Mouse (Mus musculus) layer of hippocampus, adult 9-10 months (tissue): ENCODE measurements at regions not wholly inside any gene's neighbourhood (a gene's known extent, or its start where the extent isn't known, plus 50 kb on each side); places are given as distances from the start of the nearest gene placed in this dataset.

ENCODE experiments used
- DNase-seq: peaks from one replicate; pipeline ENCODE4 v3.0.0; 2022; ENCODE audit warnings: low spot score

DNA sequence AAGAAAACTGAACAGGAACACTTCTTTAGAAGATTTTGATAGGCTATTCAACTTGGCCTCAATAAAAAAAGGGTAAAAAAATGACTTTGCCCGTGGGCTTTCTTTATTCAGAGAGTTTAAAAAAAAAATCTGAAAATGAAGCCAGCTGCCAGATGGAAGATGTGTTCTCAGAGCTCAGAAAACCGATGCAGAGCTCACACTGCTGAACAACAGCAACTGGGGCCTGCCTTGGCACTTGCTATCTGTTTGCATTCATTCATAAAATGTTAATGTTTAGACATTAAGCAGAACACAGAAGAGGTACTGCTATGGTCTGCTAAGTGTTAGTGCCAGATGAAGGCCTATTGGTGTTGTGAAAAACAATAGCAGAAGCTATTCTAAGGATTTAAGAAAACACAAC is 173.8 kb upstream of the Smc2 start:
- no peak for DNase-seq

DNA sequence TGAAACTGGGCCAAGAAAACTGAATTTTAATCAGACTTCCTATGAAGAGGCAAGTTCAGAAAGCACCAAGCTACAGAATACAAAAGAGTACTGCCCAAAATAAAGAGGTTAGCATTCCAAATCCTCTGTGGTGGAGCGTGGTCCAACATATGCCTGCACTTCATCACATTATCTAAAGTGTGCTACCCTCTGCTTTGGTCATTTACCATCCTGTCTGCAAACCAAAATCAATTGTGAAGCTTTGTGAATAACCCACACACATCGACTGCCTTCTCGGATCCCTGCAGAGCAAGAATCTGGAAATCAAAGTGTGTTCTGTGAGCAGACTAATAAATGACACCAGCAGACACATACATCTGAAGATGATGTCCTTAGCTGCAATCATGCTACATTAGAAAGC is 156.6 kb upstream of the Smc2 start:
- no peak for DNase-seq

DNA sequence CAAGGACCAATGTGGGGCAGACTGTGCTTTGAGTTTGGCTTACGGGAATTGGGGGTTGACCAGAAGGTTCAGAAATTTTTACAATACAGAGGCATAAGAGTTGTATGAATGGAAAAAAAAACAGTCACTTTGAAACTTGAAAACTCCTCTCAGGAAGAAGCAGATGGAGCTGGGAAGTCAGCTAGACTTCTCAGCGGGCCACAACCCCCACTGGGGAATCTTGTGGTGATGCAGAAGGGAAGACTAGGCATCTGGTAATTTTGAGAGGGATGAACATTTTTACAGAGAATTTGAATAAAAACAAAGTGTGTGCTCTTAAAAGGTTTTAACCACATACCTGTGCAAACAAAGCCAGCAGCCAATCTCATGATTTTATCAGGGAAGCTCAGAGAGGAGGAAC is 154.1 kb upstream of the Smc2 start:
- no peak for DNase-seq

DNA sequence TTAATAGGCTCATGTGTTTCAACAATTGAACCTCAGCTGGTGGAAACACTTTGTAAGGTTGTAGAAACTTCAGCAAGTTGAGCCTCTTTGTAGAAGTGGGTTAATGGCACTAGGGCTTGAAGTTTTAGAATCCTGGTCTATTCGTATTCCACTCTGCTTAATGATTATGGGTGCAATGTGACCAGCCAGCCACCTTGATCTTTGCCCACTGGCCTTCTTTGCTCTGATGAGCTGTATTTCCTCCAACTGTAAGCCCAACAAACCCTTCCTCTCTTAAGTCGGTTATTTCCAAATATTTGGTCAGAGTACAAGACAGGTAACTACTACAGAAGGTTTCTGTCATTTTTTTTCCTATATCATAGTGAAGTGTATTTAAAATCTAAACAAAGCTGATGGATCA is 145.4 kb upstream of the Smc2 start:
- DNase-seq, result no peak

DNA sequence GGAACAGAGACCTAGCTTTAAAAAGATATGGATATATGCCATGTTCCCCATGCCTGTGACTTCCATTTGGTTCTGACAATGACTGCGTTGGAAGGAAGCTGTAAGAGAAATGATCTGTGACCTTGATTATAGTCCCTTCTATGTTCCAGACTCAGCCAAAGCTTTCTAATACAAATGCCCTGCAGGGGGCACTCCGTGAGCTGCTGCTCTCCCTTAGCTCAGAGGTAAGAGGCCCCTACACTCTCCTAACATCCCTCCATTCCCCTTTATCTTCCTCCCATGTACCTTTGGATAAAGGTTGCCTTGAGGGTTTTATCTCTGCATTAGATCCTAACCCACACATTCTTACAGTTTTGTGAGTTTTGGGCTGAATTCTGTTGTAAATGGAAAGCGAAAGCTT is 139.8 kb upstream of the Smc2 start:
- DNase-seq, result no peak

DNA sequence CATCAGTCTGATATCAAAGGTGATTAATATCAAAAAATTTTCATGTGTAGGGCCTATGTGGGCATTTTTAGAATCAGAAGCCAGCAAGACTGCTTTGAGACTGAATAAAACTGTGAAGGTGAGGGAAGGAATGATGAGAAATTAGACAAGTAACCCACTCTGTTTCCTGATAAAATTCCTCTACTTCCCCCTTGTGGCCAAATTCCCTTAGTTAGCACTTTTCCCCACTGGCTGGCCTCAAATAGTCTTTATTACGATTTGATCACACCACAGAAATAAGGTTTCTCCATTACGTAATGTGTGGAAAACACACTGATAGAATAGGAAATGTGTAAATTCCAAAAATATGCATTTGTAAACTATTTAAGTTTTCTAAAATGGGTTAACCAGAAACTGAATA is 137.4 kb upstream of the Smc2 start:
- no peak for DNase-seq

DNA sequence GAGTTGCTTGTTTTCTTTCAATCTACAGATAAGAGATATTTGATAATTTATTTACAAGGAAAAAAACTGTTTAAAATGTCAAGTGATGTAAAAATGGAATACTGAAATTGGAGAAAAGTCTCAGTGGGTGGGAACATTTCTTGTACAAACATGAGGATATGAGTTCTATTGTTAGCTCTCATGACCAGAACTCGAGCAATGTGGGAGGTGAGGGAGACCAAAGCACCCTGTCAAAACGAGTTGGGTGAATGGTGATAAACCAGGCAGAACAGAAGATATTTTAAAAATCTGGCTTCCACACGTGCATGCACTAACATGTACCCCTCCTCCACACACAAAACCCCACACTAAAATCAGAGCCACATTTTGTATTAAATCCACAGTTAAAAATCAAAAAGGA is 114.7 kb upstream of the Smc2 start:
- DNase-seq, result no peak

DNA sequence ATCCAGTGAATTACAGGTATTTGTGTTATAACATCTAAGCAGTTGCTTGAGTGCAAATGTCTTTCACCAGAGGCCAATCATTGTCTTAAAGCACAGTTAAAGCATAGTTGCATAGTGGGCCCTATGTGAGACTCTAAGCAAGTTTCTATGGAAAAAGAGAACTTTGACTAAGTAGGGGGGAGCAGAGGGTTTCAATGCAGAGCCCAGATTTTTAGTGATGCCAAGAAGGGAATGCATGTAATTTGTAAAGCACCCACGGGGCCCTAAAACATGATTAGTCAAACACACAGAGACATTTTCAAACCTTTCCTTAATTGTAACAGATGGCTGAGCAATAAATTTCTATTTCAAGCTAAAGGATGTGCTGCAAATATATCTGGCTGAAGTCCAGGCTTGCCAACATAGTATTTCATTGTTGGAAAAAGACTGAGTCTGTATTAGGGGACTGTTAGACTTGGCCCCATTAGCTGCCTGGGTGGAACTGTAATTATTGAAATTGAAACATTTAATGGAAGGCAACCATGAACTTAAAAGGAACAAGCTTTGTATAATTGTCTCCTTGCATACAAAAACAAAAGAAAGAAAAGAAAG is 107.6 kb upstream of the Smc2 start:
- peak; percentile 68 for DNase-seq

DNA sequence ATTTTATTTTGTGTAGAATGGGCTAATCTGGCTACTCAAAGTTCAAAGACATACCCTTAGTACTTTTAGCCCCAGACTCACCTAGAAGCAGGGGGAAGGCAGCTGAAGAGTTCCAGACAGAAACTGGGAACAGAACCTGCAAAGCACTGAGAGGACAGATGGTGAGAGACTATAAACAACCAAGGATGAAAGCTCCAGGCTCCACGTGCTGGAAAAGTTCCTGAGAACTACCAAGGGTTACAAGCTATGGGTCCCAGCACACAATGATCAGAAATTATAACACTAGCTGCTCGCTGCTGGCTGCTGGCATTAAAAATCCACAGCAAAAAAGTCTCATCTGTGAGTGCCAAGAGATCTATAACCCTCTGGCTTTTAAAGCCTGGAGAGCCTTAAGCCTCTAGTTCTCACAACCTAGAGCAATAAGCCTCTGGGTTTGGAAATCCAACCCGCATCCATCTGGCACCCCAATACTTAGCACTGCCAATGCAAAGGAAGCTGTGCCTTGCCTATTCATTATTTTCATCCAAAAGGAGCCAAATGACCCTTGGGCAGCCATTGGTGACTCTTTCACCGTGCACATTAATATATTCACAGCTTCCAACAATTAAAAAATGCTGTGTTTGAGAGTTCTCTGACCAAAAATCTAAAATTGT is 102.6 kb upstream of the Smc2 start:
- no peak for DNase-seq

DNA sequence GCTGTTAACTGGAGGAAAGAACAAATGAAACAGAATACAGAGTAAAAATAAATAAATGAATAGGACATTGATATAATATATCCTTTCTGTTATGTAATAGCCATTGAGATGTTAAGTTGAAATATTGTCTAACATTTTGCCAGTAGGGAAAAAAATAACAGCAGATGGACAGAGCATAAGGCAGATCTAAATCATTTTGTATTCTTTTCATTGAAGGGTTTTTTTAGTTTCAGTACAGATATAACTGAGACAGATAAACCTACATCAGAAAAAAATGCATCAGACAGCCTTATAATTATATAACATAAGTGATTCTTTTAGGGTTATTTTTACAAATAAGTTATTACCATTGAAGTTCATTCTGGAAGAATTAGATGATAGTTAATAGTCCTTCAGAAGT is 97.8 kb upstream of the Smc2 start:
- peak; percentile 50 for DNase-seq

DNA sequence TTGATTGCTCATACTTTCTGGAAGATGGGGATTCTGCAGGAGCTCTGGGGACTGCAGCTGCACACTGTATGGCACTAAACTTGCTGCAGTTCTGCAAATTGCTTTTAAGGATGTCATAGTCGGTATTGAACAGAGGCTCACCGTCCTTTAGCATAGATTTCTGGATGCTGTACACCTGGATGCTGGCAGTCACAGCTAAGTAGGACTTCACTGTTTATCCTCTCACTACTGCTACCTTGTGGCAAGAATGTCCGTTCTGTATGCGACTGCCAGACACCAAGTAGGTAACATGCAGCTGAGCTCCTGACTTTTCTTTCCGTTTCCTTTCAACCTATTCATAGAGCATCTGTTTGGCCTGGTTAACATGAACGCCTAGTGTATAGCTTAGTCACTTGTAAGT is 77.3 kb upstream of the Smc2 start:
- DNase-seq, result no peak

DNA sequence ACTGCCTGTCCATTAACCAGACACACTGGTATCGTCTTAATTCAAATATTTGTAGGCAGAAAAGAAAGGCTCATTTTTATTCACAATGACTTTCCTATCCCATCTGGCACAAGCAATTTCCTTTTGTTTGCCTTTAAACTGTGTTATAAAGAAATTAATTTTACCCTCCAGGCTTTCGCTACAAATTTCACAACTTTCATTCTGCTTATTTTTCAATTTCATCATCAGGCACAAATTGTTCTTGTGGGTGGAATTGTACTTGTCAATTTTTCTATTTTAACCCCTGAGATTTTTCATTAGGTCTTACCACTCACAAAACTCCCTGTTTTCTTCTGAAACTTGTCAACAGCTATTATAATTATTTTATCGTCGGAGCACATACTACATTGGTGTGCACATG is 73.2 kb upstream of the Smc2 start:
- DNase-seq, result peak; percentile 32

DNA sequence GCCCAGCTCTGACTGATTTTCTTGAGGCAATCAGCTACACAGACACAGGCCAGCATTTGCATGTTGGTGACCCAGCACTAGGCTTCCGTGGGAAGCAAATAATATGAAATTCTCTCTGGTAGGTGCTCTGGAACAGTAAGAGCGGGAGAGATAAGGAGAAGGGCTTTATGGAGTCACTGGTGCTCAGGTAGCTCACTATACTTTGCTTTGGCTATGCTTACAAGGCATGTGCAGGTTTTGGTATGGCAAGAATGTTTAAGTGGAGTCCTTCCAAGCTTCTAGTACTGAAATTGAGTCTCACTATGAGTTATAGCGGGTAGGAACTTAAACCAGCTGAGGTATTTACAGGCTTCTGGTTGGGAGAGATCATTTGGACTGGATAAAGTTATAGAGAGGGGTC is 70.5 kb upstream of the Smc2 start:
- DNase-seq, result no peak
